Mouse (Mus musculus): ENCODE measurements around the gene Hist1h2ad. TPM values are rescaled to one million over a fixed set of nuclear protein-coding genes. Genes with fewer than 3 reads are reported as not detected.
A peak's percentile ranks its signal among the peaks of the same experiment; 100 is the strongest.
"Not testable (repeated sequence)": the region's sequence is repeated elsewhere in the genome, so short reads cannot be mapped to it uniquely, and the experiment has no call there.

The Hist1h2ad gene
- polyA plus RNA-seq, 1 experiment from 2014 or later: 1.0 TPM

- H3K9ac ChIP-seq (ENCODE audit: low read depth, low read length): peak overlapping the region; percentile 65
- H3K4me1 ChIP-seq (replicated peaks; ENCODE audit: control insufficient read depth, insufficient read depth, low read length); H3K27me3 ChIP-seq (ENCODE audit: control insufficient read depth, insufficient read depth, low read length); H3K36me3 ChIP-seq (ENCODE audit: control insufficient read depth, insufficient read depth, low read length); H3K9me3 ChIP-seq (ENCODE audit: control insufficient read depth, low read length); ATAC-seq (ENCODE audit: low FRiP score): not testable (repeated sequence)
- DNase-seq (ENCODE audit: low spot score): peak; percentile 61
- H3K4me2 ChIP-seq (replicated peaks; ENCODE audit: low read depth, low read length): peak overlapping the region; percentile 63
- WGBS: 1% methylated on average over 8 of the region's 34 CpGs
- peak overlapping the region; percentile 94 for H3K27ac ChIP-seq (ENCODE audit: low read depth, low read length)
- peak overlapping the region; percentile 39 for H3K4me3 ChIP-seq (ENCODE audit: low read depth, low read length)
Observed at GRCm38 (mm10) chr13:23571504-23572217, 2.5 kb upstream of the Hist1h2ad start.

DNA sequence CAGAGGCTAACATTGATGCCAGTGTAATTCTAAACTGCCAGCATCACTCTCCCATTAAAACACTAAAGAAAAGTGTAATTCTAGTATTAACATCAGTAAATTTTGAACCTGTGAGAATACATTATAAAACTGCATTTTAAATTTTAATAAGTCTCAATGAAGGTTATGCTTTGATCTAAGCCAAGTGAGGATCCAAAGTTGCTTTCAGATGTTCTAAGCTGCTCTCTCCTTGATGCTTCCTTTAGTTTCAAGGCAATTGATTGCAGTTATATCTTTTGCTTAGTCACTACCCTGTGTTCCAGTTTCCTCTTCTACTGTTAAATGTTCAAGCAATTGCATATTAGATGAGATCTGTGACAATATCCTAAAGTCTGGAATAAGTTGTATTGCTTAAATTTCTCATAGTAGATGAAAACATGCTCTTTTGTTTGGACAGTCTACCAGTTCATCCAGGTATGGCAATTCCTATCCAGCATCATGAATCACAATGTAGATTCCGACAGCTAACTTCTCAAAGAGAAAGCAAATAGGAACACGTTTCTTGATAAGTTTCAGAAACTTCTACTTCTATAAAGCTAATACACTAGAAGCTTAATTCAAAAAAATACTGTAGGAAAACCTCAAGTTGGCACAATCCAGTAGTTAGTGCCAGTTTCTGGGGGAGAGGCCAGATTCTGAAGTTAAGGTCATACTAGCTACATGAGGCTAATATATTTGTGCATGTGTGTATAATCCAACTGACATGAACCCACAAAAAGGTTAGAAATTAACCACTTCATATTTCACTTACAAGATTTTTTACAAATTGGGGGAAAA, 1.8 kb upstream of the Hist1h2ad start:
- 41% methylated on average over 2 of the region's 2 CpGs for WGBS
- Histone ChIP-seq H3K9me3 (ENCODE audit: control insufficient read depth, low read length) (no peaks in the 10 kb centered on the region), H3K27me3 (ENCODE audit: control insufficient read depth, insufficient read depth, low read length) (no peaks in the 10 kb centered on the region), H3K36me3 (ENCODE audit: control insufficient read depth, insufficient read depth, low read length) (no peaks in the 10 kb centered on the region), H3K27ac (ENCODE audit: low read depth, low read length) (peak overlapping the region; percentile 94), H3K4me3 (ENCODE audit: low read depth, low read length) (peak overlapping the region; percentile 39), H3K9ac (ENCODE audit: low read depth, low read length) (peak overlapping the region; percentile 65; the same call in 1 of the 2 replicates), H3K4me1 (replicated peaks; ENCODE audit: control insufficient read depth, insufficient read depth, low read length) (peaks cover 2% of the 10 kb centered on the region; the same call in 1 of the 2 replicates), H3K4me2 (replicated peaks; ENCODE audit: low read depth, low read length) (peak overlapping the region; percentile 63)
- DNase-seq (ENCODE audit: low spot score) (no peak), ATAC-seq (ENCODE audit: low FRiP score) (no peak)

- Histone ChIP-seq H3K27ac (ENCODE audit: low read depth, low read length) (peak overlapping the region; percentile 94), H3K4me2 (replicated peaks; ENCODE audit: low read depth, low read length) (peak overlapping the region; percentile 63), H3K9ac (ENCODE audit: low read depth, low read length) (peak overlapping the region; percentile 50; the same call in 1 of the 2 replicates), H3K4me3 (ENCODE audit: low read depth, low read length) (peak overlapping the region; percentile 23)
- H3K36me3 ChIP-seq (ENCODE audit: control insufficient read depth, insufficient read depth, low read length); ATAC-seq (ENCODE audit: low FRiP score); H3K9me3 ChIP-seq (ENCODE audit: control insufficient read depth, low read length); H3K4me1 ChIP-seq (replicated peaks; ENCODE audit: control insufficient read depth, insufficient read depth, low read length); DNase-seq (ENCODE audit: low spot score); H3K27me3 ChIP-seq (ENCODE audit: control insufficient read depth, insufficient read depth, low read length): not testable (repeated sequence)
- 14% methylated on average over 17 of the region's 20 CpGs for whole genome bisulfite sequencing
Observed at GRCm38 (mm10) chr13:23573034-23573897, 915 bp upstream of the Hist1h2ad start.

GRCm38 (mm10) chr13:23574546-23575170, 477 bp downstream of the Hist1h2ad start:
- not testable (repeated sequence) for H3K36me3 ChIP-seq (ENCODE audit: control insufficient read depth, insufficient read depth, low read length); H3K4me1 ChIP-seq (replicated peaks; ENCODE audit: control insufficient read depth, insufficient read depth, low read length); H3K27me3 ChIP-seq (ENCODE audit: control insufficient read depth, insufficient read depth, low read length); H3K9me3 ChIP-seq (ENCODE audit: control insufficient read depth, low read length); H3K9ac ChIP-seq (ENCODE audit: low read depth, low read length); DNase-seq (ENCODE audit: low spot score)
- WGBS: under 1% methylated on average over 5 of the region's 39 CpGs
- Histone ChIP-seq H3K4me2 (replicated peaks; ENCODE audit: low read depth, low read length) (peak overlapping the region; percentile 43), H3K4me3 (ENCODE audit: low read depth, low read length) (peak overlapping the region; percentile 41), H3K27ac (ENCODE audit: low read depth, low read length) (peak overlapping the region; percentile 72)
- ATAC-seq (ENCODE audit: low FRiP score): peak; percentile 3; the same call in 1 of the 2 replicates

DNA sequence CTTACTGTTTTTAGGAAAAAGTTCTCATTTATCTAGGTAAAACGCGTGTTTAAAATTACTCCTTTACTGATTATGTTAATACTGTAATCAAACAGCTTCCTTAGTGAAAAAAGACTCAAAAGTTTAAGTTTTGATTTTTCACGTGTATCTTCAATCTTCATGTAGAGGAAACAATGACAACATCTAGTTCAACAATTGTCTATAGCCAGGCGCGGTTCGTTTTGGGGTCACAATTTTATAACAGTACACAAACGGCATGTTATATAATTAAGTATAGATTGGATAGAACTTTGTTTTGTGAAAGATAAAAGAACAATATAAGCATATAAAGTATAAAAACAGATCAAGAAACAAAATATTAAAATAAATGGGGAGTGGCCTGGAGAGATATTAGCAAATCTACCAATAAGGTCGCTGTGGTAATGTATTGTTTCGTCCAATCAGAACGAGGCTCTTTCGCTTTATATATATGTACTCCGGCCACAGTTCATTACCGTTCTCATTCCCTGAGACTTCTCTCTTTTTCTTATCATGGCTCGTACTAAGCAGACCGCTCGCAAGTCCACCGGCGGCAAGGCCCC, 1.2 kb downstream of the Hist1h2ad start, which contains the start of gene Hist1h3d:
TSS of gene Hist1h3d (plus strand) at position 493 of the 581 bp plus-strand sequence.
- Histone ChIP-seq H3K27ac (ENCODE audit: low read depth, low read length) (peak within 1 kb of the TSS; percentile 77), H3K9ac (ENCODE audit: low read depth, low read length) (peak within 1 kb of the TSS; percentile 65), H3K9me3 (ENCODE audit: control insufficient read depth, low read length) (no peaks in the 10 kb centered on the region), H3K4me2 (replicated peaks; ENCODE audit: low read depth, low read length) (peak within 1 kb of the TSS; percentile 66), H3K36me3 (ENCODE audit: control insufficient read depth, insufficient read depth, low read length) (no peaks in the 10 kb centered on the region), H3K4me3 (ENCODE audit: low read depth, low read length) (peak within 1 kb of the TSS; percentile 41), H3K4me1 (replicated peaks; ENCODE audit: control insufficient read depth, insufficient read depth, low read length) (peaks cover 2% of the 10 kb centered on the region; the same call in 1 of the 2 replicates), H3K27me3 (ENCODE audit: control insufficient read depth, insufficient read depth, low read length) (no peaks in the 10 kb centered on the region)
- DNase-seq (ENCODE audit: low spot score) (peak; percentile 78), ATAC-seq (ENCODE audit: low FRiP score) (peak; percentile 63)
- WGBS: under 1% methylated on average over 18 of the region's 18 CpGs

- ATAC-seq (ENCODE audit: low FRiP score); H3K4me1 ChIP-seq (replicated peaks; ENCODE audit: control insufficient read depth, insufficient read depth, low read length); H3K36me3 ChIP-seq (ENCODE audit: control insufficient read depth, insufficient read depth, low read length); H3K27me3 ChIP-seq (ENCODE audit: control insufficient read depth, insufficient read depth, low read length); H3K9me3 ChIP-seq (ENCODE audit: control insufficient read depth, low read length): not testable (repeated sequence)
- Histone ChIP-seq H3K4me2 (replicated peaks; ENCODE audit: low read depth, low read length) (peak overlapping the region; percentile 66), H3K4me3 (ENCODE audit: low read depth, low read length) (peak overlapping the region; percentile 41), H3K9ac (ENCODE audit: low read depth, low read length) (peak overlapping the region; percentile 65), H3K27ac (ENCODE audit: low read depth, low read length) (peak overlapping the region; percentile 77)
- WGBS: 2% methylated on average over 8 of the region's 40 CpGs
- peak; percentile 54 for DNase-seq (ENCODE audit: low spot score)
Observed at GRCm38 (mm10) chr13:23575864-23576313, 1.7 kb downstream of the Hist1h2ad start.

DNA sequence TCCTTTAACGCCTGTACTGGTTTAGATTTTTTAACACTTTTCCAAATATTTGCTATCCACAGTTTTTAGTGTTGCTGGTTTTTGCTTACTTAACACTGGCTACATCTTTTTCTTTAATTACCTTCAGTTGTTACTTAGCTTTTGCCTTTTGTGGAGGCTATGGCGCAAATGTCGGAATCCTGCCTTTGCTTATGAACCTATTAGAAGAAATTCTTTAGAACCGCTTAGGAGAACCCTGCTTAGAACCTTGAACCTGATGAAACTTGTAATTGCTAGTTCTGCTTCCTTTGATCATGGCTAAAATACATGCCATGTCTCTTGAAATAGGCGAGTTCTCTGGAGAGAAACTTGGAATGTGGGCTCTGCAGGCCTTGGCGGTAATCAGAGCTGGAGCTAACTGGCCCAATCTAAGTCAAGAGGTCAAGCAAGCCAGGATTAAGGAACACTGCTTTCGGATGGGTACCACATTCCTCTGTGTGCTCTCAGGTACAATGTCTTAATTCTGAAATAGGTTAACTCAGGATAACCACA, 2.2 kb downstream of the Hist1h2ad start:
- WGBS: 2% methylated on average over 7 of the region's 7 CpGs
- DNase-seq (ENCODE audit: low spot score): peak; percentile 56
- H3K9me3 ChIP-seq (ENCODE audit: control insufficient read depth, low read length): no peaks in the 10 kb centered on the region
- H3K4me2 ChIP-seq (replicated peaks; ENCODE audit: low read depth, low read length): peak overlapping the region; percentile 66
- peak overlapping the region; percentile 77 for H3K27ac ChIP-seq (ENCODE audit: low read depth, low read length)
- H3K27me3 ChIP-seq (ENCODE audit: control insufficient read depth, insufficient read depth, low read length): no peaks in the 10 kb centered on the region
- peak overlapping the region; percentile 41 for H3K4me3 ChIP-seq (ENCODE audit: low read depth, low read length)
- H3K9ac ChIP-seq (ENCODE audit: low read depth, low read length): peak overlapping the region; percentile 65
- no peak for ATAC-seq (ENCODE audit: low FRiP score)
- H3K4me1 ChIP-seq (replicated peaks; ENCODE audit: control insufficient read depth, insufficient read depth, low read length): peaks cover 2% of the 10 kb centered on the region; the same call in 1 of the 2 replicates
- no peaks in the 10 kb centered on the region for H3K36me3 ChIP-seq (ENCODE audit: control insufficient read depth, insufficient read depth, low read length)

Data from hindbrain, embryonic 11.5 days (tissue).